Mouse (Mus musculus) heart, postnatal 14 days (tissue): ENCODE data around the gene Wbp2nl. TPM values are rescaled to one million over a fixed set of nuclear protein-coding genes. Genes with fewer than 3 reads are reported as not detected.

Source experiments
- DNase-seq, 2 experiments: peaks; one replicate each; pipeline ENCODE4 v3.0.0; 2021 to 2022
- intact Hi-C: fragments of 180-260 bp; cut with DNase I; formaldehyde crosslinking; loops from one replicate; pipeline ENCODE4 v1.15.1; 2025
- total RNA-seq, 2 experiments: library from RNA; stranded (reverse); gene quantifications; 2 replicates each; pipeline ENCODE4 v1.2.3; 2021

Wbp2nl gene
- total RNA-seq, 2 experiments from 2014 or later: not detected

GRCm38 (mm10) chr15:82308416-82308815 is 9.7 kb downstream of the Wbp2nl start:
- no peak for DNase-seq
- intact Hi-C loops: no loop called here

GRCm38 (mm10) chr15:82317839-82318238 is 19.1 kb downstream of the Wbp2nl start:
- no peak for DNase-seq
- intact Hi-C loops: no loop called here

DNA sequence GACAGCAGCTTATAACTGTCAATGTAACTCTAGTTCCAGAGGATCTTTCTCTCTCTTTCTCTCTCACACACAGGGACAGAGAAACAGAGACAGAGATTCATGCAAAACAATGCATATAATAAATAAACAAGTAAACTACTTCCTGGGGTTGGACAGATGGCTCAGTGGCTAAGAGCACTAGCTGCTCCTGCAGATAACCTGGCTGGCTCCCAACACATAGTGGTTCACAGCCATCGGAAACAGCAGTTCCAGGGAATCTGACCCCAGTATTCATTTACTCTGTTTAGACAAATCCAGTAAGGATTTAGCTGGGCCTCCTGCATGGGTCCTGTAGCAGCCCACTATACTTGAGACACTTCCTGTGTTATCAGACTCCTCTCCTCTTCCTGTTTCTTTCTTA is 20.9 kb downstream of the Wbp2nl start:
- intact Hi-C loops: no loop called here
- DNase-seq: no peak

GRCm38 (mm10) chr15:82322195-82322594 is 23.4 kb downstream of the Wbp2nl start:
- DNase-seq: no peak
- intact Hi-C loops: no loop called here

DNA sequence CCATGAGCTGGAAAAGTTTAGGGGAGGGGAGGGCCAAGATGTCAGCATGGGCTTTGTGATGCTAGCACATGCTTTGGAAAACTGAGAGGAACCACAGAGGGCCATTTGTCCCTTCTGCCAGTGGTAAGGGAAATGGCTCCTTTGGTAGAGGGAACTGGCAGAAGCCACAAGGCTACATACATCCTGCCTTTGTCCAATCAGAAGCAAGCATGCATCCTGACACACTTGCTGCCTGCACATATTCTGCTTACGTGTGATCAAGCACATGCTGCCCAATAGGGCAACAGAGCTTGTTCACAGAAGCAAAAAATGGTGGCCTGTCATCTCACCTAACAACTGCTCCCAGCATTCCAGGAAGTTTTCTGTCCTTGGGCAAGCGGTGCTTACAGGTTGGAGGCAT is 26.6 kb downstream of the Wbp2nl start:
- no peak for DNase-seq
- intact Hi-C loops: no loop called here

DNA sequence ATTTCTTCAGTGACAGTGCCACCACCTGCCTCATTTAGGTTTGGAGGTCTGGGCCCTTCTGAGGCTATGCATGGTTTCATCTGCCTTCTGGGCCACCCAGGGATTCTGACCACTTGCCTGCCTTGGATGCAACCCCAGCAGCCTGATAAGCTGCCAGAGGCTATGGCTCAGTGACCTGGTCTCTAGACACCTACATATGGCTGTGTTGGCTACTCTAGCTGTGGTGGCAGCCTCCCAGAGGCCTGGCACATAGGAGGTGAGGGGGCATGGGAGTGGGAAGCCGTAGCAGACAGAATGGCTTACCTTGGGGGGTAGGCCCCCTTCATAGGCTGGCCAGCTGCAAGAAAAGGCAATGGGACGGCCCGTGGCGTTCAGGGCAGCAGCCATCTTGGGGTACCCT is 36.4 kb downstream of the Wbp2nl start:
- DNase-seq: no peak
- intact Hi-C loops: no loop called here

- DNase-seq: no peak
- intact Hi-C loops: no loop called here
Measured at GRCm38 (mm10) chr15:82336629-82337028, 37.9 kb downstream of the Wbp2nl start.

DNA sequence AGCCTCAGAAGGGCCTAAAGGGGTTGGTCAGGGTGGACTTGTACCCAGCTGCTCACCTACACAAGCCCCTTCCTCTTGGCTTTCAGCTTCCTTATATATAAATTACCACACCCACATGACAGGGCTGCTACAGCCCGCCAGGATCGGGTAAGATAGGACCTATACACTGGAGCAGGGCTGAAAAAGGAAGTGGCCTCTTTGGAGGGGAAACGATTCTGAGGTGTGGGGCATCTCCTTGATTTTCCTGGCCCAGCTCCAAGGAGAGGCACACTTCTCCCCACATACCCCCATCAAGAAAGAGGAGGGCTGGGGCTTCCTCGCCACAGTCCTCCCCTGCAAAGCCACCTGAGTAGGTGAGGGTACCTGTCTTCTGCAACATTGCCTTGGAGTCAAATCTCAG is 39.1 kb downstream of the Wbp2nl start:
- DNase-seq: no peak
- intact Hi-C loops: no loop called here

DNA sequence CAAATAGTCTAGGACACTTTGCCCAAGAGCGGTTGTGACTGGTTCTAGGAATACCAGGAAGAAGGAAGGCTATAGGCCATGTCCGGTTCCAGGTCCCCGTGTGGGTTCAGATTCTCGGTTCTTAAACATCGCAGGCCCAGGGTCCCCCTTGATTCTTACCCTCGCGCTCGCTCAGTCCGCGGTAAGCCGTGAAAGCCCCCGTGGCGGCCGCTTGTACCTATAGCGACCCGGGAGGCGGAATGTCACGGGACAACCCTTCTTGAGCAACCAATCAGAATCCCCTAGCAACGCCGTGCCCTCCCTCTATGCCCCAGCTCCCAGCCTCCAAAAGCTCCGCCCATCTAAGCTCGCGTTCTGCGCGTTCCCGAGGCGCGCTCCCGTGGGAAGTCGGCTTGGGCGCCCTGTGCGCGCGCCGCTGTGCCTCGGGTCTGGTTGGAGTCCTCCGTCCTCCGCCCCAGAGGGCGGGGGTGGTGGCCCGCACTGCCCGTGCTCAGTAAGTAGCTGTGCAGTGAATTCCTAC is 39.9 kb downstream of the Wbp2nl start, which contains the start of the genes Naga, Pheta2 and Smdt1:
Gene Naga (minus strand): TSS at position 333 of the 520 bp plus-strand sequence.
Gene Pheta2 (plus strand): TSS at position 350 of the 520 bp plus-strand sequence.
Gene Smdt1 (plus strand): TSS at position 367 of the 520 bp plus-strand sequence.
- intact Hi-C loops: no loop called here
- DNase-seq: peak; percentile 98 to 99

DNA sequence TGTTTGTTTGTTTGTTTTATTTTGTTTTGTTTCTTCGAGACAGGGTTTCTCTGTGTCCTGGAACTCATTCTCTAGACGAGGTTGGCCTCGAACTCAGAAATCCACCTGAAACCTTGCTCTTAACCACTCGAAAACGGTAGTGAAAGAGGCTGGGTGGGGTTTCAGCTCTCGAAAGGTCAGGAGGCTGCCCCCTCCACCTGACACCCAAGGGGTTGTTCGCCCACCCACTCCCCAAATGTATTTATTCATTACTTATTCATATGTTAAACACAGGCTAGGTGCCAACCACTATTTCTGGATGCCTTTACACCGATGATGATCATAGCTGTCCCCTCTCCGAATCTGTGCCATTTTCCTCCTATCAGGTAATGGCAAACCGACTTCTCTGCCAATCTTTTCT is 40.4 kb downstream of the Wbp2nl start:
- intact Hi-C loops: no loop called here
- DNase-seq: no peak

DNA sequence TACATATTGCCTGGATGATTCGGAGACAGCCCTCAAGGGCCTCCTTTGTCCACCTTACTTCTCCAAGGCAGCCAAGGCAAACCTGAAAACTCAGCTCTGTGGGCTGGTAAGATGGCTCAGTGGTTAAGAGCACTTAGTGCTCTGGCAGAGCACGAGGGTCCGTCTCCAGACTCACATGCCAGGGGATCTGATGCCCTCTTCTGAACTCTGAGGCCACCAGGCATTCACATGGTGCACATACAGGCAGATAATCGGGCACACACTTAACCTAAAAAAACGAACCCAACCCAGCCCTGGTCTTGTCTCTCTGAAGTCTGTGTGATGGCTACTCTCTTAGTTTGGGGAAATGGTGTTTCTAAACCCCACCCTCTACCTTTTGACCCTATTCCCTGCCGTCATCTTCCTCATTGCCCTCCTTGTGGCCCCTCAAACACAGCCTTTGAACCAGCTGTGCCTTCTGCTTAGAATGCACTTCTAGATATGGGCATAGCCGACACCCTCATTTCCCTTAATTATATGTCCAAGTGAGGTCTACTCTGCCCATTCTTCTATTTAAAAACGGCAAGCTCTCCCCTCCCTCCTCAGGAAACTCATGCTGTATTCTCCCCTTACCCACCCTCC is 41.0 kb downstream of the Wbp2nl start:
- intact Hi-C loops: no loop called here
- DNase-seq: no peak

DNA sequence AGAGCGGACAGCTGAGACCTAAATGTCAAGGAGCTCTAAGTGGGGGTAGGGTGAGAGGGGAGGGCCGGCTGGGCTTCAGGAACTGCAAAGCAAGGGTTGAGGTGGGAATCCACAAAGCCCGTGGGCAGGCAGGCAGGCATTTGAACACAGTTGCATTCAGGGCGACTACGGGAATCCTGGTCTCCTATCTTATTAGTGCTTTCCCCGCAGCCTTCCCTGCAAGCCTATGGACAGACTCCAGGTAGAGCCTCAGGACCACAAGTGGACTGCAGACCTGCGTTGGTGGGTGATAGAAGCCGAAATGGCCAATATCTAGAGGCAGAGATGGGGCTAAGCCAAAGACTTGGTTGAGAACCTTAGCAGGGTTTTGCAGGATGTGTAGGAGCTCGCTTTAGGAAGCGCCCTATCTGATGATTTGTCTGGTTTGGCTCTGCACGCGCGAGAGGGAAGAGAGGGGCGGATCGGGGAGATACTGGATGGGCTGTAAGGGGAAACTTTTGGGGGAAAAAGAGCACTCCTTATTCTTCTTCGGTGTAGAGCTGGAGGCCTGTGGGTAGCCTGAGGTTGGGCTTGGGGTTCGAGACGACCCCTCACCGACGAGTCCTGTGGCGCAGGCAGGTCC is 41.8 kb downstream of the Wbp2nl start:
- intact Hi-C loops: no loop called here
- DNase-seq: no peak

GRCm38 (mm10) chr15:82341036-82341501 is 42.3 kb downstream of the Wbp2nl start:
- peak; percentile 71 to 74 for DNase-seq
- intact Hi-C loops: no loop called here

DNA sequence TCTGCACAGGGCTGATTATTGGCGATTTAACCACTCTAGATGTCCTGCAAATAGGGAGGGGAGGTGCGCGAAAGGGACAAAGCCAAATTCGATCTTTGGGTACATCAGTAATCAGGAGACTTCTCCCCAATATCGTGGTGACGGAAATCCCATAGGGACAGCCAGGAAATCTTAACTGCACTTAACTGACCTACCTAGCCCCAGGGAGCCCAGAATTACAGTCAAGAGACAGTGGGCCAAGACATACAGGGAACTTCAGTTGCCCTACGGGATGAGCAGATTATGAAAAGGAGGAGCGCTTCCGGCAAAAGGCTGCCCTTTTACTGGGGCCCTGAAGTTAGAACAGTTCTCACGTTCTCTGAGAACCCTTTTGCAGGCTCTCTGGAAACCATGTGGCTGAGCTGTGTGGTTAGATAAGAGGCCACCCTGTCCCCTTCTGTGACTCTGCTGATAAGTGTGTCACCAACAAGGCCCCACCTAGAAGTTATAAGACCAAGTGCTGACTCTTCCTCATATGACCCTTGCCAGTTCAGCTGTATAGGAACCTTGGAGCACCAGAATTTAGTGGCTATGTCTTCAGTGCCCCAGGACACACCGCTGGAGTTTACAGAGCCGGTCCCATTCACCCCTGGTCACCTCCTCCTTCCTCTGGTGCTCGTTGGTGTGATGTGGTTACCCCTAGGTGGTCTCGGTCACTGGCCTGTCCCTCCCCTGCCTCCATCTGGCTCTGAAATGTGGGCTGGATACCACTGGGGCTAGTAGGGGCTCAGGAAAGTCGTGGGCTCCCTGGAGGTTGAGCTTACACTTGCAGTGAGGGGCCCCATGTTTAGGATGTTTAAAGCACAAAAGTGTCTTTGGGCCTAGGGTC is 43.2 kb downstream of the Wbp2nl start:
- intact Hi-C loops: no loop called here
- no peak for DNase-seq

GRCm38 (mm10) chr15:82342543-82342935 is 43.8 kb downstream of the Wbp2nl start:
- no peak for DNase-seq
- intact Hi-C loops: no loop called here

- intact Hi-C loops: no loop called here
- DNase-seq: no peak
Measured at GRCm38 (mm10) chr15:82343368-82344287, 44.9 kb downstream of the Wbp2nl start.

DNA sequence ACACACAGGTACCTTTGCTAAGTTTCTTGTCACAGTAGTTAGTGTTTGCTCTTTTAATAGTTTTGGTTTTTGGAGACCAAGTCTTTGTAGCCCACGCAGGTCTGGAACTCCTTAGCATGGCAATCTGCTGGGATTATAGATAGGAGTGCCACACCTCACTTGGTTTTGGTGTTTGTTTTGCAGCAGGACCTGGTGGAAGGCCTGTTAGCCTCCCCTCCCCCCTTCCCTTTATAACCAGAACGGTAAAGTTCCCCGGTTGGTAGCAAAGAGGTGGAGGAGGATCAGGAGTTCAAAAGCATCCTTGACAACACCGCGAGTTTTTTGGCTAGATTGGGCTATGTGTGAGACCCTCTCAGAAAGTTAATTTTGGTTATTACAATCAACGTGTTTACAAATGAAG is 46.2 kb downstream of the Wbp2nl start:
- intact Hi-C loops: no loop called here
- DNase-seq: no peak

DNA sequence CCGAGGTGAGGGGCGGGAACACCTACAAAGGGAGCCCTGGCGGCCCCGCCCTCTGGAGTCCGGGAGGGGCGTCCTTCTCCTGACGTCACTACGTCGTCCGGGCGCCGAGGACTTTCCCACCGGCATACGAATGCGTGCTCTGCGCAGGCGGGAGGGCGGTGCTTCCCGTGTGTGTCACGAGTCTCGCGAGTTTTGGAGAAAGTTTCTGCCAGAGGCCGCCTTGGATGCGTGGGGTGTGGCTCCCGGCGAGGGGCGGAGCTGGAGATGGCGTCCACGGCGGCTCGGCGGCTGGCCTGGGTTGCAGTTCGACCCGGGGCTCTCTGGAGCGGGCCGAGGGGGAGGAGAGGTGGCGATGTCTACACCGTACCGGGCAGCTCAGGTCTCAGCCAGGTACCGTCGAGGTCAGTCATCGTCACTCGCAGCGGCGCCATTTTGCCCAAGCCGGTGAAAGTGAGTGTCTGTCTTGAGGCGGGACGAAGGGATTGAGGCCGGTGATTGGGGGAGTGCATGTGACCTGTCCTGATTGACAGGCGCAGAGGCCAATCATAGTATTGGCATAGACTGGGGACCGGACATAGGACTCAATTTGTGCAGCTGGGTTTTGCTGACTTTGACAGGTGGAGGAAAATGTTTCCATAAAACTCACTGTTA is 47.2 kb downstream of the Wbp2nl start:
- intact Hi-C loops: no loop called here
- peak; percentile 96 to 97 for DNase-seq

- intact Hi-C loops: no loop called here
- no peak for DNase-seq
Measured at GRCm38 (mm10) chr15:82346580-82347302, 48.0 kb downstream of the Wbp2nl start.
